Mouse (Mus musculus): ENCODE data around the gene Micall2. TPM values are rescaled to one million over a fixed set of nuclear protein-coding genes. Genes with fewer than 3 reads are reported as not detected.
"Not testable (repeated sequence)": the region's sequence is repeated elsewhere in the genome, so short reads cannot be mapped to it uniquely, and the experiment has no call there.

Micall2 gene
- polyA plus RNA-seq, 1 experiment, result 1.4 TPM

DNA sequence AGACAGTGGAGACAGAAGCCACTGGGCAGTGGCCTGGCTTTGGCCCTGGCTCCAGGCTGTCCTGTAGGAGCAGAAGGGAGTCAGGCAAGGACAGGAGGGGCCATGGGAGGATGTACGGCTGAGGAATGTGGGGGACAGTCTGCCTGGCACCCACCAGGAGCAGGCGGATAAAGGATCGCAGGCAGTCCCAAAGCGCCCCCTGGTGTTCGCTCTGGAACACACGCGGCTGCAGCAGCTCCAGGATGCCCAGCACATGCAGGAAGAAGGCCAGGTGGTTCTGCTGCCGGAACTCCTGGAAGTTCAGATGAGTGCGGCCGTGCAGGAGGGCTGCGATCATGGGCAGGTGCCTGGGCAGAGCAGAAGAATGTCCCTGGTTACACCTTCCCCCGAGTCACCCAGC is 18.6 kb upstream of the Micall2 start:
- TF ChIP-seq POLR2A (IDR thresholded peaks at IDR 0.05; ENCODE audit: extremely low read depth, insufficient read depth, low read length) (no peak), CTCF (IDR thresholded peaks at IDR 0.05; ENCODE audit: extremely low read depth, insufficient read depth, low read length) (peak; percentile 58)
- Histone ChIP-seq H3K4me1 (ENCODE audit: control insufficient read depth, insufficient read depth, low read length) (no peaks in the 10 kb centered on the region; the same call in 1 of the 2 replicates), H3K4me3 (ENCODE audit: insufficient read depth, low read length) (no peak overlapping the region), H3K27ac (ENCODE audit: insufficient read depth, low read length) (no peak overlapping the region)

DNA sequence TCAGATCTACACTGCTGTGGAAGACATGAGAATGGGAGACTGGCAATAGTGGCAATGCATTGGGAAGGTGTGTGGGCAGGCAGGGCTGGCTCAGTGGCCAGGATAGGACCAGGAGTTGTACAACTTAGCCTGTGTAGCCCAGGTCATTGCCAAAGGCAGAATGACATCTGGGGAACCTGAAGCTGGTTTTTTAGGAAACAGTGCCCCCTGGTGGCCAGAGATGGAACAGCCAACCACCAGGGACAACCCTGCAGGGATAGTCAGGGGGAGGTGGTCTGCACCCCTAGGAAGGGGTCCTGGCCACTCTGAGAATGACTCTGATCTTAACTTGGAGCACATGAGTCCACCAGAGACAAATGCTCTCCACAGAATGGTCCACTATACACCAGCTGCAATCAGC is 14.4 kb upstream of the Micall2 start:
- TF ChIP-seq POLR2A (IDR thresholded peaks at IDR 0.05; ENCODE audit: extremely low read depth, insufficient read depth, low read length) (no peak), CTCF (IDR thresholded peaks at IDR 0.05; ENCODE audit: extremely low read depth, insufficient read depth, low read length) (peak; percentile 81)
- Histone ChIP-seq H3K4me1 (ENCODE audit: control insufficient read depth, insufficient read depth, low read length) (no peaks in the 10 kb centered on the region), H3K27ac (ENCODE audit: insufficient read depth, low read length) (no peak overlapping the region), H3K4me3 (ENCODE audit: insufficient read depth, low read length) (no peak overlapping the region)

DNA sequence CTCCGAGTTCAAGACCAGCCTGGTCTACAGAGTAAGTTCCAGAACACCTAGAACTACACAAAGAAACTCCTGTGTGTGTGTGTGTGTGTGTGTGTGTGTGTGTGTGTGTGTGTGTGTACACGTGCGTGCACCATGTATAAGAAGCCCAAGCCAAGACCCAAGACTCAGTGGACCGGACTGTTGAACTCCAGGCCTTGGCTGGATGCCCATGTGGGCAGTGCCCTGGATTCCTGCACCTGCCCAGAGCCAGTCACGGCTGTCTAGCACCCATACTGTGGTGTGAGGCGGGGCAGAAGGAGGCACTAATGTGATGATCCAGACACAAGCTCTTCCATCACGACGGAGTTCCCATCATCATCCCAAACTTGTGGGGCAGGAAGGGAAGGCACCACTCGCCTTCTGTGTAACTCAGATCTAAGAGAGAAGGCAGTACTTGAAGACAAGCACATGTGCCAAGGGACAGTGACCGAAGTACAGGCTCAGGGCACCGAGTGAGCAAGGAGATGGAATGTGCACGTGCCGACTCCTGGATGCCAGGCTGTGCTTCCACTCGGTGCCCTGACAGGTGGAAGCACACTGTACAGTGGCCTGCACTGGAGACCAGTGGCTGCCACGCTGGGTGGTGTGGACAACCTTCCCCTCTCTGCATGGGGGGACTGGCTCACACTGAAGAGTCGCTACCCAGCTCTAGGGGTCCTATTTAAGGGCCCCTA is 13.4 kb upstream of the Micall2 start:
- TF ChIP-seq CTCF (IDR thresholded peaks at IDR 0.05; ENCODE audit: extremely low read depth, insufficient read depth, low read length), result no peak
- TF ChIP-seq POLR2A (IDR thresholded peaks at IDR 0.05; ENCODE audit: extremely low read depth, insufficient read depth, low read length), result no peak
- H3K4me3 ChIP-seq (ENCODE audit: insufficient read depth, low read length), result no peak overlapping the region
- H3K27ac ChIP-seq (ENCODE audit: insufficient read depth, low read length), result no peak overlapping the region
- H3K4me1 ChIP-seq (ENCODE audit: control insufficient read depth, insufficient read depth, low read length), result no peaks in the 10 kb centered on the region

DNA sequence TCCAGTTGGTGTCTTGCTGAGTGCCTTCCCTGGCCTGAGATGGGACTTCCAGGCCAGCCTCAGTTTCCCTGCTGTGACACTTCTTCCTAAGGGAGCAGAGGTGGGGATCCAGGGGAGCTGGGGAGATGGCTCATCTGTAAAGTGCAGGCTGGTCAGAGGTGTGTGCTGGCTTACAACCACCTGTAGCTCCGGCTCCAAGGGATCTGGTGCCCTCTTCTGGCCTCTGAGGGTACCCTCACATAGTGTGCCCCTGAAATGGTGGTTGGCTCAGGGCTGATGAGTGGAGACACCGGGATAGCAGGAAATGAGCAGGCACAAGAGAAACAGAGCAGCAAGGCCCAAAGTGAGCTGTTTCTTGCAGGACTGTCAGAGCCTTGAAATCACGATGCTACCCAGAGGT is 9.6 kb upstream of the Micall2 start:
- no peak overlapping the region for H3K27ac ChIP-seq (ENCODE audit: insufficient read depth, low read length)
- TF ChIP-seq CTCF (IDR thresholded peaks at IDR 0.05; ENCODE audit: extremely low read depth, insufficient read depth, low read length) (peak; percentile 73), POLR2A (IDR thresholded peaks at IDR 0.05; ENCODE audit: extremely low read depth, insufficient read depth, low read length) (no peak)
- H3K4me1 ChIP-seq (ENCODE audit: control insufficient read depth, insufficient read depth, low read length), result no peaks in the 10 kb centered on the region
- H3K4me3 ChIP-seq (ENCODE audit: insufficient read depth, low read length), result no peak overlapping the region

DNA sequence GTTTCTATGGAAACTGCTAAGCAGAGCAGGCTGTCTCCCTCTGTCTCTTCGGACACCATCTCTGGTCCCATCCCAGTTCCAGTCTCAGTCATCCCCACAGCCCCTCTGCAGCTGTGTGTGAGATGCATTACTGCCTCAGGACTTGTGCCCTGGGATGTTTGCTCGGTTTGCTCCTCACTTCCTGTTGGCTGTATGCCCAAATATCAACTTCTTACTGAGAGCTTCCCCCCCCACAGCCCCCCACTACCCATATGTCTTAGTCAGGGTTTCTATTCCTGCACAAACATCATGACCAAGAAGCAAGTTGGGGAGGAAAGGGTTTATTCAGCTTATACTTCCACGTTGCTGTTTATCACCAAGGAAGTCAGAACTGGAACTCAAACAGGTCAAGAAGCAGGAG is 6.5 kb upstream of the Micall2 start:
- not testable (repeated sequence) for H3K27ac ChIP-seq (ENCODE audit: insufficient read depth, low read length); H3K4me1 ChIP-seq (ENCODE audit: control insufficient read depth, insufficient read depth, low read length); H3K4me3 ChIP-seq (ENCODE audit: insufficient read depth, low read length)

DNA sequence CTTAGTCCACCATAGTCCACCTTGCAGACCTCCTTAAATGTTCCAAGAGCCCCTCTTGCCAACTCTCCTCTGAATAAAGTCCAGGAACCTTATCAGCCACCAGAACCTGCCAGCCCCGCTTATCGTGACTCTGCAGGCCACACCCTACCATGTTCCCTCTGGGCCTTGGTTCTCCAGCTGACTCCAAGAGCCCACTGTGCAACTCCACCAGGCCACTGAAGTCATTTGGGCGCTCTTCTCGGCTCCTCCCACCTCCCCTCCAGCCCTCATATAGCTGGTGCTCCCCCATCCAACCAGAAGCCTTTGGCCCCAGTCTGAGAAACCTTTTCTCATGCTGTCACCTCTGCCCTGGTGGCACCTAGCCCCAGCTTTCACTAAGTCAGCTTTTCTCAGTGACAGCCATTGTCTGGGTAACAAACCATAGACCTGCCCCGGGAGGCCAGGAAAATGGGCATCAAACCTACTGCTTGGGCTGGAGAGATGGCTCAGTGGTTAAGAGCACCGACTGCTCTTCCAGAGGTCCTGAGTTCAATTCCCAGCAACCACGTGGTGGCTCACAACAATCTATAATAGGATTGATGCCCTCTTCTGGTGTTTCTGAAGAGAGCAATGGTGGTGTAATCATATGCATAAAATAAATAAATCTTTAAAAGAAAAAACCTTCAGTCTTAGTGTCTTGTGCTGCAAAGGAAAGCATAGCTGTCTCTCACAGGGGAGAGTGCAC is 2.6 kb upstream of the Micall2 start:
- no peak overlapping the region for H3K4me3 ChIP-seq (ENCODE audit: insufficient read depth, low read length)

DNA sequence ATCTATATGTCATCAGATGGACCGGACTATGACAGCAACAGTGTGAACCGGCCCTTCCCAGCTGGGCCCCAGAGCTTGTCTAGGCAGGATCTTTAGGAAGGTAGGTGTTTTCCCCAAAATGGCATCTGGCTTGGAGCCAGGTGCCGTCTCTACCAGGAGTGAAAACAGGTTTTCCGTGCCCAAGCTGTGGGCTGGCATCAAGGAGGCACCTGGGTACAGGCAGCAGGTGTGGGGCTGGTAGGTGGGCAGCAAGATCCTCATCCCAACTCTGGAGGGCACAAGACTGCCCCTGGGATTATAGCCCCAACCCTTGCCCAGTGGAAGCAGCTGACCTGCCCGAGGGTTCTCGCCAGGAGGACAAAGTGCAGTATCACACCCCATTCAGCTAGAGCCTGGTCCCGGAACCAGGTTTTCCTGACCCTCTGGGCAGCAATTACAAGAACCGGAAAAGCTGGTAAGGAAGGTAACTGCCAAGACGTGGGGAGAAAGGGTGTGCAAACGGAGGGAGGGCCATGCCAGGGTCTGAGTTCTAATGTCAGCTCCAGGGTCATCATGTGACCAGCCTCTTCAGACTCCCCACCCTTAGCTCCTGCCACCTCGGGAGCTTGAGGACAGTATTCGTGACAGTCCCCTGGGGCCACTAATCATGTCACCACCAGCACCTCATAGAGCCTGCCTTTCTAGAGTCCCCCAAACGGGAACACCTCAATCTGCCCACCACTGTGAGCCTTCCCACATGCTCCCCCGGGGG is 1.9 kb upstream of the Micall2 start:
- Histone ChIP-seq H3K27ac (ENCODE audit: insufficient read depth, low read length) (no peak overlapping the region), H3K4me3 (ENCODE audit: insufficient read depth, low read length) (no peak overlapping the region), H3K4me1 (ENCODE audit: control insufficient read depth, insufficient read depth, low read length) (0 out of 2 replicates have a peak, but pooled peaks cover 1% of the 10 kb centered on the region)
- no peak for TF ChIP-seq CTCF (IDR thresholded peaks at IDR 0.05; ENCODE audit: extremely low read depth, insufficient read depth, low read length)

More for the DNA sequence above, 2.6 kb upstream of the Micall2 start:
- Histone ChIP-seq H3K4me1 (ENCODE audit: control insufficient read depth, insufficient read depth, low read length) (0 out of 2 replicates have a peak, but pooled peaks cover 1% of the 10 kb centered on the region), H3K27ac (ENCODE audit: insufficient read depth, low read length) (no peak overlapping the region)
- no peak for TF ChIP-seq POLR2A (IDR thresholded peaks at IDR 0.05; ENCODE audit: extremely low read depth, insufficient read depth, low read length)
- no peak for TF ChIP-seq CTCF (IDR thresholded peaks at IDR 0.05; ENCODE audit: extremely low read depth, insufficient read depth, low read length)

DNA sequence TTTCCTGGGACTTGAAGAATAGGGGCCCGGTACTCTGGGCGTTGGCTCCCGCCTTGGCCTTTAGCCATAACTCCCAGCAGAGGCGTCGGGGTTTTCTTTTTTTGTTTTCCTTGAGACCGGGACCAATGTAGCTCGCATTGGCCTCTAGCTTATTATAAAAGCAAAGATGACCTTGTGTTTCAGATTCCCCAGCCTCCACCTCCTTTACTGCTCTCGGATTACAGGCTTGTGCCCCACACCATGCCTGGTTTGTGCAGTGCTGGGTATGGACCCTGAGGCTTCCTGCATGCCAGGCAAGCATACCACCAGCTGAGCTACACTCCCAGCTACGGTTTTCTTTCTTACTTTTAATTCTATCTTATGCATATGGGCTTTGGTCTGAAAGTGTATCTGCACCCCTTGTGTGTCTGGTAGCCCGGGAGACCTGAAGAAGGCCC is 386 bp upstream of the Micall2 start:
- Histone ChIP-seq H3K4me3 (ENCODE audit: insufficient read depth, low read length) (no peak overlapping the region; the same call in 1 of the 2 replicates), H3K27ac (ENCODE audit: insufficient read depth, low read length) (no peak overlapping the region), H3K4me1 (ENCODE audit: control insufficient read depth, insufficient read depth, low read length) (0 out of 2 replicates have a peak, but pooled peaks cover 1% of the 10 kb centered on the region)
- TF ChIP-seq CTCF (IDR thresholded peaks at IDR 0.05; ENCODE audit: extremely low read depth, insufficient read depth, low read length), result no peak
- no peak for TF ChIP-seq POLR2A (IDR thresholded peaks at IDR 0.05; ENCODE audit: extremely low read depth, insufficient read depth, low read length)

DNA sequence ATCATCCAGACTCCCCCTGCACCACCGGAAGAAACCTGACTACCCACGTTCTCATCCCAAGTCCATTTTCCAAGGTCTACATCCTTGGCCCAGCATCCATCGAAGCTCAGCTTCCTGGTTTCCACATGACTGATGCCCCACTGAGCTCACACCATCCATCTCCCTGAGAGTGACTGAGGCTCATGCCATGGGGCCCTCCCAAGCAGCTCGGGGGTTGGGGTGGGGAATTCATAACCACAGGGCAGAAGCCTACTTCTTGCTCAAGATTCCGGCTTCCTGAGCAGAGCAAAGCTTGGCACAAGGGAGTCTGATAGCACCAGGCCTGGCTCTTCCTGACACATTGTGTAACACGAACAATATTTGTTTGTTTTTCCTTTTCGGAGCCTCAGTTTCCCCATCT is 1.4 kb downstream of the Micall2 start:
- no peak for TF ChIP-seq CTCF (IDR thresholded peaks at IDR 0.05; ENCODE audit: extremely low read depth, insufficient read depth, low read length)
- no peak for TF ChIP-seq POLR2A (IDR thresholded peaks at IDR 0.05; ENCODE audit: extremely low read depth, insufficient read depth, low read length)
- H3K4me1 ChIP-seq (ENCODE audit: control insufficient read depth, insufficient read depth, low read length), result 0 out of 2 replicates have a peak, but pooled peaks cover 1% of the 10 kb centered on the region
- H3K27ac ChIP-seq (ENCODE audit: insufficient read depth, low read length), result no peak overlapping the region
- no peak overlapping the region for H3K4me3 ChIP-seq (ENCODE audit: insufficient read depth, low read length)
